Mouse (Mus musculus) gastrocnemius, postnatal 14 days (tissue): ENCODE results near the gene Ccdc121. TPM values are rescaled to one million over a fixed set of nuclear protein-coding genes. Genes with fewer than 3 reads are reported as not detected.

Experiments
- total RNA-seq, 2 experiments: library from RNA; stranded (reverse); gene quantifications; 2 replicates each; pipeline ENCODE4 v1.2.3; 2021

Ccdc121 gene
- total RNA-seq, 2 experiments from 2014 or later, result not detected

Other genes with a start within 250 kb of the Ccdc121 start
- under 1 TPM in 1 of 2 experiments, not detected in 1; 0.10 TPM for gene Cnih3, start 158.8 kb downstream of the Ccdc121 start, total RNA-seq
- under 1 TPM; 0.24 to 0.37 TPM for gene Dnah14, start 65.1 kb upstream of the Ccdc121 start, total RNA-seq